Mouse (Mus musculus) heart, postnatal 0 days (tissue): ENCODE data around the gene Mrpl49. TPM values are rescaled to one million over a fixed set of nuclear protein-coding genes. Genes with fewer than 3 reads are reported as not detected.
"Not testable (repeated sequence)": the region's sequence is repeated elsewhere in the genome, so short reads cannot be mapped to it uniquely, and the experiment has no call there.

Experiments
- ATAC-seq: fragments of 200-750 bp; cut with Nextera tagmentation; 2 replicates; pipeline ENCODE4 v1.8.0; 2017; ENCODE audit warnings: low read depth, moderate number of reproducible peaks, moderate library complexity; ENCODE audit not compliant: insufficient read depth
- DNase-seq: peaks from one replicate; pipeline ENCODE4 v3.0.0-alpha.2; 2016; ENCODE audit warnings: low spot score
- H3K27ac ChIP-seq: fragments of 300-500 bp; sonication (generic); 2 replicates; pipeline ENCODE4 v1.5.1; 2014; ENCODE audit warnings: low read depth, mild to moderate bottlenecking
- H3K27me3 ChIP-seq: fragments of 300-500 bp; sonication (generic); 2 replicates; pipeline ENCODE4 v1.6.1; 2014; ENCODE audit warnings: low read length, mixed read lengths; ENCODE audit not compliant: control insufficient read depth, insufficient read depth
- H3K36me3 ChIP-seq: fragments of 300-500 bp; sonication (generic); replicated peaks from 2 replicates; pipeline ENCODE4 v1.6.1; 2014; ENCODE audit warnings: low read length, mixed read lengths; ENCODE audit not compliant: control insufficient read depth, insufficient read depth
- H3K4me1 ChIP-seq: fragments of 300-500 bp; sonication (generic); 2 replicates; pipeline ENCODE4 v1.6.1; 2014; ENCODE audit warnings: antibody characterized with exemption; ENCODE audit not compliant: control insufficient read depth, insufficient read depth
- H3K4me2 ChIP-seq: fragments of 300-500 bp; sonication (generic); 2 replicates; pipeline ENCODE4 v1.6.1; 2014; ENCODE audit warnings: low read depth, mild to moderate bottlenecking, low read length, moderate library complexity
- H3K4me3 ChIP-seq: fragments of 300-500 bp; sonication (generic); 2 replicates; pipeline ENCODE4 v1.5.1; 2014; ENCODE audit warnings: low read depth, low read length
- H3K9ac ChIP-seq: fragments of 300-500 bp; sonication (generic); replicated peaks from 2 replicates; pipeline ENCODE4 v1.6.1; 2014; ENCODE audit warnings: low read depth, low read length, mixed read lengths
- H3K9me3 ChIP-seq: fragments of 300-500 bp; sonication (generic); replicated peaks from 2 replicates; pipeline ENCODE4 v1.6.1; 2016; ENCODE audit warnings: low read length; ENCODE audit not compliant: control insufficient read depth
- CTCF ChIP-seq: IDR thresholded peaks from 2 replicates; pipeline ENCODE4 v1.5.1; 2016; ENCODE audit warnings: antibody characterized with exemption, control low read depth, low read depth
- EP300 ChIP-seq: IDR thresholded peaks from 2 replicates; pipeline ENCODE4 v1.6.1; 2016; ENCODE audit warnings: antibody characterized with exemption, low read depth
- WGBS: fragments of 180-500 bp; shearing (Covaris S2); extraction: QIAGEN DNeasy Blood & Tissue Kit; methylation state at CpG from one replicate; pipeline ENCODE4 v1.1.7; 2014; 5-methylcytosine and 5-hydroxymethylcytosine counted together
- polyA plus RNA-seq: library from polyadenylated mRNA; unstranded; fragments of >200 nt; fragmentation: Nextera tagmentation; extraction: Ambion mirVana; gene quantifications from 2 replicates; pipeline ENCODE4 v1.2.1, GENCODE M21; 2015
- total RNA-seq: library from RNA; depleted of rRNA; stranded (reverse); fragments of >200 nt; gene quantifications from 2 replicates; pipeline ENCODE4 v1.2.3, GENCODE M21; 2014; ENCODE audit warnings: low replicate concordance

Mrpl49 gene
- total and polyA plus RNA-seq, 2 experiments from 2014 or later, result 37.1 to 49.7 TPM

GRCm38 (mm10) chr19:6045366-6046293 lies 12.0 kb downstream of the Mrpl49 start:
- H3K4me2 ChIP-seq, result peak overlapping the region; percentile 97
- 10% methylated on average over 20 of the region's 20 CpGs for WGBS
- no peaks in the 10 kb centered on the region for H3K9me3 ChIP-seq
- H3K4me1 ChIP-seq, result peaks cover 15% of the 10 kb centered on the region
- H3K4me3 ChIP-seq, result peak overlapping the region; percentile 73
- ATAC-seq (peak; percentile 26; the same call in 1 of the 2 replicates), DNase-seq (peak; percentile 69)
- TF ChIP-seq CTCF, result peak; percentile 20; the same call in 1 of the 2 replicates
- TF ChIP-seq EP300, result no peak
- H3K27ac ChIP-seq, result peak overlapping the region; percentile 97
- peaks cover 26% of the 10 kb centered on the region for H3K36me3 ChIP-seq
- peak overlapping the region; percentile 88 for H3K9ac ChIP-seq
- H3K27me3 ChIP-seq, result no peaks in the 10 kb centered on the region

- H3K4me1 ChIP-seq, result peaks cover 15% of the 10 kb centered on the region
- H3K27me3 ChIP-seq, H3K9me3 ChIP-seq, H3K27ac ChIP-seq, H3K9ac ChIP-seq, H3K4me2 ChIP-seq, ATAC-seq, H3K4me3 ChIP-seq: not testable (repeated sequence)
- H3K36me3 ChIP-seq, result peaks cover 11% of the 10 kb centered on the region
- peak; percentile 53 for DNase-seq
- 42% methylated on average over 4 of the region's 4 CpGs for WGBS
- peak; percentile 54 for TF ChIP-seq CTCF
Measured at GRCm38 (mm10) chr19:6044102-6044501, 13.5 kb downstream of the Mrpl49 start.

- no peak overlapping the region for H3K4me3 ChIP-seq
- H3K27ac ChIP-seq, result no peak overlapping the region
- H3K9ac ChIP-seq, result no peak overlapping the region
- H3K4me2 ChIP-seq, result no peak overlapping the region
- no peak for TF ChIP-seq EP300
- no peak for TF ChIP-seq CTCF
- whole genome bisulfite sequencing, result 66% methylated on average over 9 of the region's 9 CpGs
- no peaks in the 10 kb centered on the region for H3K9me3 ChIP-seq
- H3K36me3 ChIP-seq, result no peaks in the 10 kb centered on the region
- H3K27me3 ChIP-seq, result no peaks in the 10 kb centered on the region
- 0 out of 2 replicates have a peak, but pooled peaks cover 6% of the 10 kb centered on the region for H3K4me1 ChIP-seq
- no peak for ATAC-seq
- no peak for DNase-seq
Measured at GRCm38 (mm10) chr19:6042293-6042692, 15.3 kb downstream of the Mrpl49 start.

GRCm38 (mm10) chr19:6040002-6040401 lies 17.6 kb downstream of the Mrpl49 start:
- DNase-seq, result no peak
- Histone ChIP-seq H3K4me2 (no peak overlapping the region), H3K4me3 (no peak overlapping the region), H3K36me3 (no peaks in the 10 kb centered on the region), H3K27ac (no peak overlapping the region), H3K4me1 (no peaks in the 10 kb centered on the region), H3K9ac (no peak overlapping the region), H3K9me3 (no peaks in the 10 kb centered on the region), H3K27me3 (no peaks in the 10 kb centered on the region)
- TF ChIP-seq EP300 (no peak), CTCF (no peak)
- no peak for ATAC-seq

GRCm38 (mm10) chr19:6038326-6038725 lies 19.3 kb downstream of the Mrpl49 start:
- no peaks in the 10 kb centered on the region for H3K9me3 ChIP-seq
- no peaks in the 10 kb centered on the region for H3K27me3 ChIP-seq
- no peak for DNase-seq
- WGBS, result 71% methylated on average over 7 of the region's 7 CpGs
- no peak overlapping the region for H3K9ac ChIP-seq
- H3K4me2 ChIP-seq, result no peak overlapping the region
- H3K4me1 ChIP-seq, result no peaks in the 10 kb centered on the region
- ATAC-seq, result no peak
- H3K4me3 ChIP-seq, result no peak overlapping the region
- TF ChIP-seq CTCF, result no peak
- no peak for TF ChIP-seq EP300
- no peak overlapping the region for H3K27ac ChIP-seq
- no peaks in the 10 kb centered on the region for H3K36me3 ChIP-seq

- no peak overlapping the region for H3K9ac ChIP-seq
- ATAC-seq (no peak), DNase-seq (no peak)
- no peak overlapping the region for H3K27ac ChIP-seq
- H3K4me2 ChIP-seq, result no peak overlapping the region
- no peaks in the 10 kb centered on the region for H3K9me3 ChIP-seq
- H3K4me3 ChIP-seq, result no peak overlapping the region
- H3K36me3 ChIP-seq, result no peaks in the 10 kb centered on the region
- no peaks in the 10 kb centered on the region for H3K27me3 ChIP-seq
- TF ChIP-seq CTCF (no peak), EP300 (no peak)
- H3K4me1 ChIP-seq, result no peaks in the 10 kb centered on the region
Measured at GRCm38 (mm10) chr19:6037695-6038094, 19.9 kb downstream of the Mrpl49 start.
